Mouse (Mus musculus): ENCODE measurements around the gene Chka.

DNA sequence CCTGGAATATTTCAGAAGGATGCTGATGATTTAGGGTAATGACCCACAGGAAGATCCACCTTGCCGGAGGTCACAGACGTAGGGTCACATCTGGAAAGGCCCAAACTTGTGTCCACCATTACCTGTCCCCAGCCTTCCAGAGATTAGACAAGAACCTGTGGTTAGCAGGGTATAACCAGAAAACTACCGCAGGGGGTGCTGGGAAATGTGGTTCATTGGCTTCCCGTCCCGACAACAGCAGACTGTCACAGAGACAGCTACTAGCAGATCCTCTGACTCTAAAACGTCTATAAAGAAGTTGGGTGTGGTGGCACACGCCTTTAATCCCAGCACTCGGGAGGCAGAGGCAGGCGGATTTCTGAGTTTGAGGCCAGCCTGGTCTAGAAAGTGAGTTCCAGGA, 14.8 kb upstream of the Chka start:
- TF ChIP-seq POLR2A (IDR thresholded peaks at IDR 0.05; ENCODE audit: borderline replicate concordance, extremely low read depth, low read depth, low read length): no peak
- TF ChIP-seq CTCF (IDR thresholded peaks at IDR 0.05; ENCODE audit: insufficient read depth, low read length): no peak

Measured in lung, adult 2 months (tissue).